Mouse (Mus musculus) left cerebral cortex, adult 2 months (tissue): ENCODE data around the gene Fyb. TPM values are rescaled to one million over a fixed set of nuclear protein-coding genes. Genes with fewer than 3 reads are reported as not detected.

Experiments
- DNase-seq, 2 experiments: peaks; one replicate each; pipeline ENCODE4 v3.0.0; 2021 to 2022; ENCODE audit warnings: low spot score in 2 of 2, mixed read lengths in 1 of 2; ENCODE audit errors: extremely low spot score in 1 of 2
- H3K27ac ChIP-seq: fragments of 200-600 bp; 2 replicates; pipeline ENCODE4 v1.8.1; 2022
- H3K4me3 ChIP-seq: fragments of 200-600 bp; 2 replicates; pipeline ENCODE4 v1.8.1; 2022
- CTCF ChIP-seq: fragments of 200-600 bp; IDR thresholded peaks from 2 replicates; pipeline ENCODE4 v1.8.1; 2022; ENCODE audit warnings: antibody characterized with exemption, mild to moderate bottlenecking, moderate library complexity
- intact Hi-C: fragments of 180-260 bp; cut with DNase I; formaldehyde crosslinking; loops from one replicate; pipeline ENCODE4 v1.15.1; 2025
- total RNA-seq, 2 experiments: library from RNA; stranded (reverse); gene quantifications; 2 replicates each; pipeline ENCODE4 v1.2.3; 2021

Fyb gene
- total RNA-seq, 2 experiments from 2014 or later, result 9.2 to 9.9 TPM

DNA sequence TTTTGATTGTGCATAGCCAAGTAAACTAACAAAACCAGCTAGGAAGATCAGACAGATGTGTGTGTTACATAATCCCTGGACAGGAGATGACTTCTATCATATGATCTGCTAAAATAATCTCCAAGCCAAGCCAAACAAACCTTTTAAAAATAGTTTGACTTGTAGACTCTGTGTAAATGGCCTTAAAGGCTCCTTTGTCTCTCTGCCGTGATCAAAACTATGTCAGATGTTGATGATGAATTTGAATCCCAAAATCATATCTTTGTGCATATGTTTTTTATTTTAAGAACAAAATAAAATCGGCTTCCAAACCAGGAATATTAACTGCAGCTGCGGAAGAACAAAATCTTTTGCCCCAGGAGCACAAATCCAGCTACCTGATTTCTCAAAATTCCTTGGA lies 64.9 kb downstream of the Fyb start:
- Histone ChIP-seq H3K27ac (no peak overlapping the region), H3K4me3 (no peak overlapping the region)
- intact Hi-C loops, result no loop called here
- TF ChIP-seq CTCF, result no peak
- DNase-seq, result no peak

- Histone ChIP-seq H3K4me3 (no peak overlapping the region), H3K27ac (no peak overlapping the region)
- DNase-seq, result no peak
- TF ChIP-seq CTCF, result no peak
- intact Hi-C loops, result no loop called here
Observed at GRCm38 (mm10) chr15:6588192-6588591, 65.5 kb downstream of the Fyb start.

GRCm38 (mm10) chr15:6590846-6591451 lies 68.3 kb downstream of the Fyb start:
- no peak for TF ChIP-seq CTCF
- no peak for DNase-seq
- intact Hi-C loops, result no loop called here
- H3K27ac ChIP-seq, result no peak overlapping the region
- H3K4me3 ChIP-seq, result no peak overlapping the region

GRCm38 (mm10) chr15:6591527-6591926 lies 68.9 kb downstream of the Fyb start:
- no peak overlapping the region for H3K27ac ChIP-seq
- no peak for DNase-seq
- H3K4me3 ChIP-seq, result no peak overlapping the region
- TF ChIP-seq CTCF, result no peak
- intact Hi-C loops, result no loop called here

GRCm38 (mm10) chr15:6592561-6593253 lies 70.1 kb downstream of the Fyb start:
- no peak for TF ChIP-seq CTCF
- Histone ChIP-seq H3K4me3 (no peak overlapping the region), H3K27ac (no peak overlapping the region)
- no peak for DNase-seq
- intact Hi-C loops, result no loop called here

DNA sequence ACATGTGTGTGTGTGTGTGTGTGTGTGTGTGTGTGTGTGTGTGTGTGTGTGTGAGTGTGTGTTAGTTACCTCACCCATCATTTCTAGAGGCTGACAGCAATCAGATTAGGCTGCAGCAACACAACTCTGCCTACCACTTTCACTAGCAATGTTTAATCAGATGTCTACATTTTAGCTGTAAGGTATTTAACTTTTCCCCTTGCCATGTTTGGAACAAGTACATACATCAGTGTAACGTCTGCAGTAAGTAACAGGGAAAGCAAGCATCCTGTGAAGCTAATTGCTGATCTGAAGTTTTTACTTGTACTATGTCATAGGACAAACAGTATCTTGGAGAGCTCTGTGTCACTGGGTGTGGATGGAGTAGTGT lies 70.6 kb downstream of the Fyb start:
- intact Hi-C loops, result no loop called here
- no peak for TF ChIP-seq CTCF
- Histone ChIP-seq H3K4me3 (no peak overlapping the region), H3K27ac (no peak overlapping the region)
- DNase-seq, result no peak

DNA sequence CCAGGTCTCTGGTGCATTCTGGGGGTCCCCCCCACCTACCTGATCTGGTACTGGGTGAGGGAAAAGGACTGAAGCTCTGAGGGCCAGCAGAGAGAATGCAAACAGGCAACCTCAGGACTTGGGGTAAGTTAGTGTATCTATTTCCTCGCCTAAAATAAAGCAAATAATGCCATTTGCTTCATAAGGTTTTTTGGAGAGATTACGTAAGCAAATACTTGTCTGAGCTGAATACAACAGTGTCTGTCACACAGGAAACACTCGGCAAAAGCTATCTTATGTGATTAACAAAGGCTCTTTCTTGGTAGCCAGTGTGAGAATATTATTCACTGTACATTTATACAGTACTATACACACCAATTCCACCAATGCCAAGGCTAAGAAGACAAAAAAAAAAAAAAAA lies 76.0 kb downstream of the Fyb start:
- H3K4me3 ChIP-seq, result no peak overlapping the region
- DNase-seq, result no peak
- no peak overlapping the region for H3K27ac ChIP-seq
- TF ChIP-seq CTCF, result no peak
- intact Hi-C loops, result no loop called here

- no peak for DNase-seq
- Histone ChIP-seq H3K27ac (no peak overlapping the region), H3K4me3 (no peak overlapping the region)
- no peak for TF ChIP-seq CTCF
- intact Hi-C loops, result no loop called here
Observed at GRCm38 (mm10) chr15:6600314-6600713, 77.7 kb downstream of the Fyb start.

- intact Hi-C loops, result no loop called here
- H3K4me3 ChIP-seq, result no peak overlapping the region
- no peak overlapping the region for H3K27ac ChIP-seq
- DNase-seq, result no peak
- TF ChIP-seq CTCF, result no peak
Observed at GRCm38 (mm10) chr15:6601330-6601729, 78.7 kb downstream of the Fyb start.

DNA sequence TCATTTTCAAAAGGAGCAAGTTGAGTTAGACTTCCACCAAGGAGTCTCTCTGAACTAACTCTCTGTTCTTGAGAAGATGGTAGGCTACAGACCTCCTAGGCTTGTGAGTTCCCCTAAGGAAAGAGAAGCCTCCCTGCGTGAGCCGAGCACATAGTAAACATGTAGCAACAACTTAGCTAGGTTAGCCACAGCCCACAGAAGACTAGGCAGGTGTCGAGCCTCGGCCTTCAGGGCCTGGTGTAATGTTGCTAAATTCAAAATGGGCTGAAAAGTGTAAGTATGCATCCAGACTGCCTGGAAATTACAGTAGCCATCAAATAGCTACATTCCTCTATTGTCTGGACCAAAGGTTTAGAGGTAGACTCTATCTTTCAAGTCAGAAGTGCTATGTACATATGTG lies 79.3 kb downstream of the Fyb start:
- Histone ChIP-seq H3K4me3 (no peak overlapping the region), H3K27ac (no peak overlapping the region)
- intact Hi-C loops, result no loop called here
- no peak for TF ChIP-seq CTCF
- no peak for DNase-seq

GRCm38 (mm10) chr15:6610703-6611102 lies 88.0 kb downstream of the Fyb start:
- TF ChIP-seq CTCF, result no peak

DNA sequence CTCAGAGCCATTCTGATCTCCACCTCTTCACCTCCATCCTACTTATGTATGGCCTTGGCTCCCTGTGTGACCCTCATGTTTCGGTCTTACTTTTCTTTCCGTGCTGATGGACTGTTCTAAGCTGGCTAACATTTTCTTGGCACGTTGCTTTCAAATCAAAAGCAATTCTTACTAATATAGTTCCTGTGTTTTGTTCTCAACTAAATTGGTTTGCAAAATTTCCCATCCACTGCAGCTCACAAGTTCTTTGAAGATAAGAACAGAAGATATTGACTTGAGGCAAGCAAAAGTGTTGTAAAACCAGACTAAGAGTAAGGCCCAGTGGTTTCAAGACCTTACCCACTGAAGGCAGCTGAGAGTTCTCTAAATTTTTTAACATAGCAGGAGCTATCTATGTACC lies 90.2 kb downstream of the Fyb start:
- TF ChIP-seq CTCF, result no peak
- intact Hi-C loops, result no loop called here
- no peak for DNase-seq
- Histone ChIP-seq H3K4me3 (no peak overlapping the region), H3K27ac (no peak overlapping the region)

More at GRCm38 (mm10) chr15:6610703-6611102, 88.0 kb downstream of the Fyb start:
- no peak for DNase-seq
- intact Hi-C loops, result no loop called here
- Histone ChIP-seq H3K4me3 (no peak overlapping the region), H3K27ac (no peak overlapping the region)

- no peak overlapping the region for H3K4me3 ChIP-seq
- no peak for TF ChIP-seq CTCF
- H3K27ac ChIP-seq, result no peak overlapping the region
- intact Hi-C loops, result no loop called here
- no peak for DNase-seq
Observed at GRCm38 (mm10) chr15:6616382-6617149, 93.9 kb downstream of the Fyb start.
